Mouse (Mus musculus) heart, adult 8-10 months (tissue): ENCODE results near the gene Gm4187. TPM values are rescaled to one million over a fixed set of nuclear protein-coding genes. Genes with fewer than 3 reads are reported as not detected.
"Not testable (repeated sequence)": the region's sequence is repeated elsewhere in the genome, so short reads cannot be mapped to it uniquely, and the experiment has no call there.

Source experiments
- DNase-seq: peaks from one replicate; pipeline ENCODE4 v3.0.0; 2022; ENCODE audit warnings: low spot score
- total RNA-seq, 4 experiments: library from RNA; stranded (reverse); gene quantifications; 2 replicates each; pipeline ENCODE4 v1.2.4; 2022

Gene Gm4187
- total RNA-seq = not detected

DNA sequence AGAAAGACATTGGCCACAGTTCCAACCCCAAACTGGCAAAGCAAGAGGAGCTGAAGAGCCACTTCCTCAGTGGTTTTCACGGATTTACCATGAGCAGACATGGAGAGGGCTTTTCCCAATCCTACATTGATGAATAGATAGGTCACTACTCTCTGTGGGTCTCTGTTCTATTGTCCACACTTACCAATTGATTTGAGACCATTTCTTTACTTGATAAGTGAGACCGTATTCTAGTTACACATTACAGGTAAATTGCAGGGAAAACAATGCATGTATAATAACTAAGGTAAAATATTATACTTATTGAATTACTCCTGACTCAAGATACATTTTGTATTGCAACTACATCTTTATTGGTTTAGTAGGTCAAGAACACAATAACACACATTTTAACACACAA, at the start of gene Gm4187:
Gene Gm4187 (minus strand): TSS at position 101 of the 400 bp plus-strand sequence.
- DNase-seq = not testable (repeated sequence)

DNA sequence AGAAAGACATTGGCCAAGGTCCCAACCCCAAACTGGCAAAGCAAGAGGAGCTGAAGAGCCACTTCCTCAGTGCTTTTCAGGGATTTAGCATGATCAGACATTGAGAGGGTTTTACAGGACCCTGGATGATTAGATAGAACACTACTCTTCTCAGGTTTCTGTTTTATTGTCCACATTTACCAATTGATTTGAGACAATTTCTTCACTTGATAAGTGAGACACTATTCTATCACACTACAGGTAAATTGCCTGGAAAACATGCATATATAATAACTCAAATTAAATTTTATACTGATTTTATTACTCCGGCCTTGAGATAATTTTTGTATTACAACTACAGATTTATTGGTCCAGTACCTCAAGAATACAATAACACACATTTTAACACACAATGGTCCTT, 41.4 kb upstream of the Gm4187 start, which contains the start of gene Gm8660:
Gene Gm8660 (minus strand): TSS at position 101 of the 400 bp plus-strand sequence.
- DNase-seq = not testable (repeated sequence)

Other genes with a start within 250 kb of the Gm4187 start
- gene Gm16451, start 211.5 kb downstream of the Gm4187 start, total RNA-seq = not detected
- not detected for gene Gm10666, start 195.0 kb downstream of the Gm4187 start, total RNA-seq
- gene Vmn1r142, start 165.7 kb downstream of the Gm4187 start, total RNA-seq = not detected
- gene Vmn1r143, start 140.3 kb downstream of the Gm4187 start, total RNA-seq = not detected
- not detected for gene Gm8653, start 128.5 kb downstream of the Gm4187 start, total RNA-seq
- gene Gm8453, start 100.2 kb downstream of the Gm4187 start, total RNA-seq = not detected
- not detected for gene Gm8660, start 41.3 kb upstream of the Gm4187 start, total RNA-seq
- gene Vmn1r148, start 83.9 kb upstream of the Gm4187 start, total RNA-seq = not detected
- not detected for gene Vmn1r149, start 108.5 kb upstream of the Gm4187 start, total RNA-seq
- not detected for gene Gm10665, start 134.4 kb upstream of the Gm4187 start, total RNA-seq
- gene Vmn1r151, start 170.0 kb upstream of the Gm4187 start, total RNA-seq = not detected
- gene Vmn1r152, start 193.2 kb upstream of the Gm4187 start, total RNA-seq = not detected
- not detected for gene Gm8677, start 205.2 kb upstream of the Gm4187 start, total RNA-seq
- not detected for gene Gm4201, start 235.6 kb upstream of the Gm4187 start, total RNA-seq